16 mouse cellular contexts compared by ENCODE assay signal in the genomic region with DNA sequence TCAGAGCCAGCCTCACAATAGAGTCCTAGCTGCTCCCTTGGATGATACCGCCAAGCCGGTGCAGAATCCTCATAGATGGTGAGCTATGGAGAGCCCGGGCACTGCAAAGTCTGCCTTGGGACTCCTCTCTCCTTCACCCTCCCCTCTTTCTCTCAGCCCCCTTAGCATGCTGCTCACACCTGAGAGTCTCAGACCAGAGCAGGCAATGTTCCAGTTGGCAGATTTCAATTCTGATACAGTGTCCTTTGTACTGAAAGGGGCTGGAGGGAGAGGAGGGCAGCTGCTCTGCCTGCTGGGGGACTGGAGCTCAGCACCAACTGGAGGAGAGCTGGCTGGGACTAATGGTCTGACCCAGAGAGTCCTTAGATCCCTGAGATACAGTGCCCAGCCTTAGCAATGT.
"Had no signal": no experiment of that assay in that cellular context is flagged by ENCODE, and none has a peak within 500 bp of the region (broad histone marks: within the 10 kb centered on the region; RNA-seq: fewer than 3 reads in every experiment).

No protein-coding gene starts in this region.

- H3K9ac ChIP-seq: liver, embryonic 13.5 days; neural tube, embryonic 13.5 days; stomach, embryonic 15.5 days had no signal

- H3K27me3 ChIP-seq: liver, embryonic 13.5 days; neural tube, embryonic 13.5 days; stomach, embryonic 15.5 days had no signal

- H3K4me3 ChIP-seq: left cerebral cortex, adult 2 months; liver, embryonic 13.5 days; myocyte; neural tube, embryonic 13.5 days; stomach, embryonic 15.5 days had no signal

- H3K4me1 ChIP-seq: liver, embryonic 13.5 days; neural tube, embryonic 13.5 days; stomach, embryonic 15.5 days had no signal

- H3K9me3 ChIP-seq: liver, embryonic 13.5 days; neural tube, embryonic 13.5 days; stomach, embryonic 15.5 days had no signal

- H3K27ac ChIP-seq: kidney, postnatal 0 days; left cerebral cortex, adult 2 months; liver, embryonic 13.5 days; neural tube, embryonic 13.5 days; stomach, embryonic 15.5 days had no signal

- DNase-seq: kidney, adult 2 months; kidney, postnatal 36 days; layer of hippocampus, postnatal 36 days; liver, embryonic 13.5 days; lung, adult 2 months; lung, postnatal 14 days; lung, postnatal 4 days; retina, postnatal 1 day; right cerebral cortex, postnatal 25 days; spleen, adult 18-20 months; thymus, postnatal 25 days had no signal

- H3K4me2 ChIP-seq: liver, embryonic 13.5 days; neural tube, embryonic 13.5 days; stomach, embryonic 15.5 days had no signal

- H3K36me3 ChIP-seq: liver, embryonic 13.5 days; neural tube, embryonic 13.5 days; stomach, embryonic 15.5 days had no signal
